Mouse (Mus musculus) layer of hippocampus, adult 8-10 months (tissue): Measurements from ENCODE around the gene Neu2. TPM values are rescaled to one million over a fixed set of nuclear protein-coding genes. Genes with fewer than 3 reads are reported as not detected.

Experiments
- DNase-seq, 2 experiments: peaks; one replicate each; pipeline ENCODE4 v3.0.0; 2022; ENCODE audit warnings: low spot score in 2 of 2
- total RNA-seq, 4 experiments: library from RNA; stranded (reverse); gene quantifications; 2 replicates each; pipeline ENCODE4 v1.2.4; 2022

Gene Neu2
- total RNA-seq, 4 experiments from 2014 or later, result 0.85 to 1.7 (median 0.93) TPM; not detected in 1

DNA sequence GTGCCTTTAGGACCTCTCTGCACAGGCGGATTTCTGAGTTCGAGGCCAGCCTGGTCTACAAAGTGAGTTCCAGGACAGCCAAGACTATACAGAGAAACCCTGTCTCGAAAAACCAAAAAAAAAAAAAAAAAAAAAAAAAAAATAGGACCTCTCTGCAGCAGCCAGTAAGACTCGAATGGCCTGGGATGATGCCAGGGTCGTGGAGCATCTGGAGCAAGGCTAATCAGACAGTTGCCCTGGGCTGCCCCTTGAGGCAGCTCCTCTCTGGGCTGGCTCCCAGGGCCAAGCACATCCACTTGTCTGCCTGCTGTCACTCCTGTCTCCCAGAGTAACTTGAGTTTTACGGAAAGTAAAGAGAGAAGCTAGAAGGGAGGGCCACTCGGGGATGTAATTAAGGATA lies 135.4 kb downstream of the Neu2 start:
- no peak for DNase-seq

DNA sequence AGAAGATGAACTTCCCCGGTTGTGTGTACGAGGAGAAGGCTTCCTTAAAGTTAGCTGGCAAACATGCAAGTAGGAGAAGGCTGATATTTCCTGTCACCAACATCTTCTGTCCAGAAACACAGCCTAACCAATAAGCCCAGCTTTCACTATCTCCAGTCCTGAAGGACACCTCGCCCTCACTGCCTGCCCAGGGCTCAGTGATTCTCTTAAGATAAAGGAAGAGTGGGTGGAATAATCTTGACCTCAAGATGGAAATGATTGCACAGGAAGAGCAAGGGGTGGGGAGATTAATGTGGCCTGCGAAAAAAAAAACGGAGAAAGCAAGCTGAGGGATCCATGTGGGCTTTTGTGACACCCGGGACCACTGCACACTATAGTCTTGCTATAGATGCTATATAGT lies 136.1 kb downstream of the Neu2 start:
- DNase-seq, result no peak

Other genes starting within 250 kb of the Neu2 start
- gene Efhd1, start 245.5 kb upstream of the Neu2 start, total RNA-seq, result 10 to 100 TPM; 14.7 to 17.4 (median 16.3) TPM
- 100 to 1,000 TPM; 130 to 170 (median 151) TPM for gene Gigyf2, start 182.9 kb upstream of the Neu2 start, total RNA-seq
- 1 to 10 TPM; 2.1 to 4.6 (median 2.7) TPM for gene Kcnj13, start 115.2 kb upstream of the Neu2 start, total RNA-seq
- not detected for gene Snorc, start 39.6 kb upstream of the Neu2 start, total RNA-seq
- 100 to 1,000 TPM in 2 of 4 experiments, 10 to 100 TPM in 2; 96.0 to 116 (median 105) TPM for gene Ngef, start 64.0 kb downstream of the Neu2 start, total RNA-seq
- 10 to 100 TPM; 12.3 to 64.3 (median 33.4) TPM for gene Inpp5d, start 110.4 kb downstream of the Neu2 start, total RNA-seq
- gene Atg16l1, start 246.0 kb downstream of the Neu2 start, total RNA-seq, result 10 to 100 TPM; 62.3 to 87.6 (median 69.5) TPM